Mouse (Mus musculus) layer of hippocampus, postnatal 10 days (tissue): ENCODE results near the gene Ano2. TPM values are rescaled to one million over a fixed set of nuclear protein-coding genes. Genes with fewer than 3 reads are reported as not detected.
A peak's percentile ranks its signal among the peaks of the same experiment; 100 is the strongest.

ENCODE experiments used
- DNase-seq, 2 experiments: peaks; one replicate each; pipeline ENCODE4 v3.0.0; 2021; ENCODE audit warnings: low spot score in 2 of 2
- long read RNA-seq: library from polyadenylated mRNA; stranded (forward); transcript quantifications from one replicate; pipeline ENCODE4 v2.0.0, GENCODE M21; 2023
- total RNA-seq, 2 experiments: library from RNA; stranded (reverse); gene quantifications; 2 replicates each; pipeline ENCODE4 v1.2.3; 2021

Ano2 gene
- total RNA-seq: 1 to 10 TPM; 3.9 to 4.1 TPM
- long read RNA-seq, partial matches to known transcripts: 0 of 1 reads
- long read RNA-seq, other reads (novel, unspliced or antisense): 1 of 1 reads

GRCm38 (mm10) chr6:125690057-125690703, at the start of gene Ano2:
Gene Ano2, plus strand, starts transcription at chr6:125690419.
- DNase-seq: peak; percentile 22 to 37

- DNase-seq: no peak
These were observed 49.7 kb upstream of the Ano2 start for GRCm38 (mm10) chr6:125640486-125640885.

GRCm38 (mm10) chr6:125641146-125641545, 49.1 kb upstream of the Ano2 start:
- DNase-seq: no peak

GRCm38 (mm10) chr6:125648964-125649363, 41.3 kb upstream of the Ano2 start:
- no peak for DNase-seq

GRCm38 (mm10) chr6:125651335-125651734, 38.9 kb upstream of the Ano2 start:
- DNase-seq: no peak

GRCm38 (mm10) chr6:125653416-125653815, 36.8 kb upstream of the Ano2 start:
- DNase-seq: no peak

GRCm38 (mm10) chr6:125656921-125657320, 33.3 kb upstream of the Ano2 start:
- no peak for DNase-seq

- DNase-seq: no peak
These were observed 32.3 kb upstream of the Ano2 start for GRCm38 (mm10) chr6:125657966-125658365.

- peak; percentile 82 to 85 for DNase-seq
These were observed 28.9 kb upstream of the Ano2 start for GRCm38 (mm10) chr6:125661106-125661877.

GRCm38 (mm10) chr6:125663906-125664305, 26.3 kb upstream of the Ano2 start:
- no peak for DNase-seq

GRCm38 (mm10) chr6:125671835-125672234, 18.4 kb upstream of the Ano2 start:
- no peak for DNase-seq

GRCm38 (mm10) chr6:125678492-125678891, 11.7 kb upstream of the Ano2 start:
- no peak for DNase-seq

GRCm38 (mm10) chr6:125680613-125681012, 9.6 kb upstream of the Ano2 start:
- no peak for DNase-seq

- no peak for DNase-seq
These were observed 4.8 kb upstream of the Ano2 start for GRCm38 (mm10) chr6:125685420-125685819.

- DNase-seq: no peak
These were observed 2.2 kb upstream of the Ano2 start for GRCm38 (mm10) chr6:125687986-125688385.

GRCm38 (mm10) chr6:125701146-125701545, 10.9 kb downstream of the Ano2 start:
- no peak for DNase-seq

GRCm38 (mm10) chr6:125711261-125711660, 21.0 kb downstream of the Ano2 start:
- peak; percentile 45 to 51 for DNase-seq

- no peak for DNase-seq
These were observed 36.2 kb downstream of the Ano2 start for GRCm38 (mm10) chr6:125726408-125726807.

GRCm38 (mm10) chr6:125727484-125727911, 37.3 kb downstream of the Ano2 start:
- no peak for DNase-seq

- DNase-seq: no peak
These were observed 39.3 kb downstream of the Ano2 start for GRCm38 (mm10) chr6:125729471-125729870.

GRCm38 (mm10) chr6:125729986-125730535, 39.8 kb downstream of the Ano2 start:
- DNase-seq: no peak
